Mouse (Mus musculus): ENCODE results near the gene Otud7b.
A peak's percentile ranks its signal among the peaks of the same experiment; 100 is the strongest.

Otud7b gene

GRCm38 (mm10) chr3:96084146-96084755 lies 20.1 kb upstream of the Otud7b start:
- no peak for DNase-seq (ENCODE audit: low spot score)

DNA sequence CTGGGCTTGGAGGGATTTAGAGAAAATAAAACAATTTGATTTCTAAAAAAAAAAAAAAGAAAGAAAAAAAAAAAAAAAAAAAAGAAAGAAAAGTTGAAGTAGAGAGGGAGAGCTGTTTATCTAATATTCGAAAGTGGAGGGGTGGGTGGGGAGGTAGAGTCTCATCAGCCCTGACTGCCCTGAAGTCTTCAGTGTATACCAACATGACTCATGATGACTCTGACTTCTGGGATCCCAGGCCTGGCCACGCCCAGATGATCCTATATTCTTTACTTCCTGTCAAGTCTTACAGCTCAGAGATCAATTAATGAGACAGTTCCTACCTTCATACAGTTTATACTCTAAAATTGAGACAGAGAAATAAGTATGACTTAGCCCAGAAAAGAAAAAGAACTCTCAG lies 17.1 kb upstream of the Otud7b start:
- no peak for DNase-seq (ENCODE audit: low spot score)

DNA sequence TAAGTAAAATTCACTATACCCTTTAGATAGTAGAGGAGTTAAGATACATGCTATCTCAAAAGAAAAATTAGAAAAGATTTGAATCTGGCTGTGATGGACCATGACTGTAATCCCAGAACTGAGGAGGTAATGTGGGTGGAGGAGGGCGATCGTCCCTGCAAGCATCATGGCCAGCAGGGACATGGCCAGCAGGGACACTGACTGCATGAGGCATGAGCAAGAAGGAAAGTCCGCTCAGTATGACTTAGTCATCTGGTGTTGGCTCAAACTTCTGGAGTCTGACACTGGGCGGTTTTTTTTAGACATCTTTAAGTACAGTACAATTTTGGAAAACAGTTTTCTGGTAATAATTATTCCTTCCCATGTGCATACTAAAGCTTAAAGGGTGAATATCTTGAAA lies 16.5 kb upstream of the Otud7b start:
- no peak for DNase-seq (ENCODE audit: low spot score)

GRCm38 (mm10) chr3:96089882-96090489 lies 14.3 kb upstream of the Otud7b start:
- DNase-seq (ENCODE audit: low spot score): no peak

DNA sequence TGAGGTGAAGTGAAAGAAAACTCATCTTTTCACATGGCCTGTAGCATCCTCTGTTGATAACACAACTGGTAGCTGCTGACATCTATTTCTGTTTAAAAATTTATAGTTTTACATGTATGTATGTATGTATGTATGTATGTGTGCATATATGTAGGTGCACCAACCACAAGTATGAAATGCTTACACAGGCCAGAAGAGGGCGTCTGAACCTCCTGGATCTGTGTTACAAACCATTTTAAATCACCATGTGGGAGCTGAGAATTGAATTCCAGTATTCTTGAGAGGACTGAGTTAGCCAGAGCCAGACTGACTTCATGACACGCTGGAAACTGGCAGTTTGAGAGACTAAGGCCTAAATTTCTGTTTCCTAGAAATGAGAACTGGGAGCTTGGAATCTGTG lies 13.2 kb upstream of the Otud7b start:
- no peak for DNase-seq (ENCODE audit: low spot score)

- DNase-seq (ENCODE audit: low spot score): no peak
These were observed 12.4 kb upstream of the Otud7b start for GRCm38 (mm10) chr3:96091966-96092365.

GRCm38 (mm10) chr3:96093509-96093908 lies 10.8 kb upstream of the Otud7b start:
- DNase-seq (ENCODE audit: low spot score): no peak

GRCm38 (mm10) chr3:96094203-96094602 lies 10.1 kb upstream of the Otud7b start:
- no peak for DNase-seq (ENCODE audit: low spot score)

DNA sequence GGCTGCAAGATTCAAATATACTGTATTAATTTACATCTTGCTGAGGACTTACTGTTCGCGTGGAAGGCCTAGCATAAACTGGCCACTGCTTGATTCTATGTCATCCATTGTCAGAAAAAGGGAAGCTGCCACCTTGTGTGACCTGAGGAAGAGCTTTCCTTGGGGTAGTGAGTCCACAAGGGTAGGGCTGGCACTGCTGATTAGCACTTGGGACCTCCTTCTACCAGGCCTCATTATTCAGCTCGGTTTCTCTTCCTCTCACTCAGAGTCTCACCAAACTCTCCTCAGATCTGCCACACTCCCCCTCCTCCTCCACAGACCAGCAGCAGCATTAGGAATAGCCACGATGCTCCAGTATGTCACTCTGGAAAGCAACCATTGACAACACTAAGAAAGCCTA lies 6.2 kb upstream of the Otud7b start:
- DNase-seq (ENCODE audit: low spot score): no peak

DNA sequence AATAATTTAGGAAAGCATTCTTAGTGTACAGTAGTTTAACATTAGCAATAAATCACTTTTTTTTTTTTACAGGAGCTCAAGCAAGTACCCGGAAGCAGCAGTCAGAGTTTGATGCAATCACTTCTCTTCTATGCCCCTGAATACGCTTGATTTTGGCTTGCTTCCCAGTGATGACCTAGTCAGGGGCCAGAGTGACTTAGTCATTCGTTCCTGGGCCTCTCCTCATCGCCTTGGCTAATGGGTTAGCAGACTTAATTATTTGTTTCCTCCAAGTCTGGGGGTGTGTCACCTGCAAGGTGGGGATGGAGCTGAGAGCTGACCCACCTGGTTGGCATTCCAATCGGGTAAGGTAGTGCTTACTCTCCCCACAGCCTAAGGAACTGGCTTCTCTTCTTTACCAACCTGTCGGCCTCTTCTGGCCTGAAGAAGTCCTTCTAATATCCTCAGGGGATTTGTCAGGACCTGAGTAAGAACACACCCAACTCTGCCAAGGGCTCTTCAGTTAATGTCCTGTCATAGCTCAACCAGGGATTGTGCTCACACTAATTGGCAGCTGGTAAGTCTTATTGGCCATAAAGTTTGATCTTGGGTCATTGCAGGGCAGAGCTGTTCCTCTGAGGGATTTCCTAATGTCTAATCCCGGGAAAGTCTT lies 5.6 kb upstream of the Otud7b start:
- no peak for DNase-seq (ENCODE audit: low spot score)

GRCm38 (mm10) chr3:96102100-96102872 lies 2.0 kb upstream of the Otud7b start:
- DNase-seq (ENCODE audit: low spot score): peak; percentile 76

DNA sequence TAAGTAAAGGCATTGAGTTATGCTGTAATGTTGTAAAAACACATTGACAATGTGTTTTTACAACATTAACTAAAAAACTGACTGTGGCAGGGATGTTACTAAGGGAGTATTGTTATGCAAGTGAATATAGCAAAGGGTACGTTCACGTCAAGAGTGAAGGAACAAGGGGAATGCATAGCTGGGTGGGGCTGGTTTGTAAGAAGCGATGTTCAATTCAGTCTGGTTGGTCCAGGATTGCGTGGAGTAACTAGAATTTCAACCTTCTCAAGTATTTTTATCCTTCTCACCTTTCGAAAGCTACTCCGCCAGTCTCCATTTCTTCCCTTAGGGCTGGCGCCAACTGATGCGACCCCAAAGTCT lies 446 bp upstream of the Otud7b start:
- no peak for DNase-seq (ENCODE audit: low spot score)

GRCm38 (mm10) chr3:96105232-96105747 lies 963 bp downstream of the Otud7b start:
- no peak for DNase-seq (ENCODE audit: low spot score)

DNA sequence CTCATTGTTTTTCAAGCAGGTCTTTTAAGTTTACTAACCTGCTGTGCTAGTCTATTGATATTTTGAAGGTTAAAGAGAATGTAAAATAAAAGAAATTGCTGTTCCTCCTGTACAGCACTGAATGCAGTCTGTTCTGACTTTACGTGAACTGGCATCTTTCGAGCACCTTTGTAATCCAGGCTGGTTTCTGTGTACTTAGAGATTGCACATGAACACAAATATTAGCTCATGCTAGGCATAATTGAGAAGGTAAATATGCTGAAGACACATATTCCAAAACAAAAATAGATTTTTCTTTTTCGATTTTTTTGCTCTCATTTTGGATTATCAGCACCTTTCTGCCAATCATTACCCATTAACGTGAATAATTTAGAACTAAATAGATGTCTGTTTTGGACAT lies 1.8 kb downstream of the Otud7b start:
- no peak for DNase-seq (ENCODE audit: low spot score)

- no peak for DNase-seq (ENCODE audit: low spot score)
These were observed 4.0 kb downstream of the Otud7b start for GRCm38 (mm10) chr3:96108315-96108714.

DNA sequence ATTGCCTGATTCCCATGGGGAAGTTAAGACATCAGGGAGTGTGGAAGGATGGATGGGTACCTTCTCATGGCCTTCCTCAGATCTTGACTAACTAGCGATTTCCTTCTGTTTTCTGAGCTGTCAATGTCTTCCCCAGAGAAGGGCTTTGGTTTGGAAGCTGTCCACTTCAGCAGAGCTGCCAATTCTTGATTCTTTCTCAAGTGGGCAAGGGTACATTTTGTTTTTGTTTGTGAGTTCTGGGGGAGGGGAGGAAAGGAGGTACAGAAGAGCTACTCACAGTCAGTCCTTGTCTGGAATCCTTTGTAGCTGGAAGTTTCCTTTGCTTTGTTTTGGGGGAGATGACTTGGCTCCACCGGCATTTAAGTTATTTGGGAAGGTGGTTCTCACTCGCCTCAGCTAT lies 8.9 kb downstream of the Otud7b start:
- DNase-seq (ENCODE audit: low spot score): no peak

- DNase-seq (ENCODE audit: low spot score): no peak
These were observed 13.8 kb downstream of the Otud7b start for GRCm38 (mm10) chr3:96118142-96118541.

- no peak for DNase-seq (ENCODE audit: low spot score)
These were observed 14.4 kb downstream of the Otud7b start for GRCm38 (mm10) chr3:96118702-96119101.

DNA sequence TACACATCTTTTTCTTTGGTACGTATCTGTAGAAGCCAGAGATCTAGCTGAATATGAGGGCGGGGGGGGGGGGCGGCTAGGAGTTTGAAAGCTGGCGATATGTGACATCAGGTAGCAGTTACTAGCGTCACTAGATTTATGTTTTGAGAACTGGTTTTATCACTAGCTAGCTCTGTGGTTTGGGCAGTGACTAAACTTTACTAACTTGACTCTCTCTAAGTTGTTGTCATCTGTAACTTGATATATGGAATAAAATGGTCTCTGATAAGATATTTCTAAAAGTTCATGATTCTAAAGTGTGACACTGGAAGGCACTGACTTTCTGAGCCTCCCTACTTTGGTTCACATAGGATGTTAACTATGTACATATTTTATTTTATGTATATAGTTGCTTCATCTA lies 19.9 kb downstream of the Otud7b start:
- DNase-seq (ENCODE audit: low spot score): no peak

GRCm38 (mm10) chr3:96128128-96128527 lies 23.8 kb downstream of the Otud7b start:
- no peak for DNase-seq (ENCODE audit: low spot score)

DNA sequence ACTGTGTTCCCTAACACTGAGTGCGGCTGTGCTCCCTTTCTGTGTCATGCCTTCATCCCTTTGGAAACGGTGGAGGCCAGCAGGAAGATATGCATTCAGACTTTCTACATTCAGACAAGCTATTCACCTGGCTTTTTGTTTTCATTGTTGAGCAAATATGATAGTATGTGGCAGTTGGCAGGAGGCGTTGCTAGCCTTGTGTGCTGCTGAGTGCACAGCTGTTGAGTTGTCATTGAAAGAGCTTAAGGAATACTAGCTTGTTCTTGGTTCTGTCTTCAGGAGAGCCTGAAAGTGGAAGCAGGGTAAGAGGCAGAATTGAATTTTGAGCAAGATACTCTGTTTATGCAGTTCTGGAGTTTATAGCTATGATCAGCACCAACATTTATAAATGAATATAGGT lies 28.2 kb downstream of the Otud7b start:
- no peak for DNase-seq (ENCODE audit: low spot score)

- DNase-seq (ENCODE audit: low spot score): no peak
These were observed 29.1 kb downstream of the Otud7b start for GRCm38 (mm10) chr3:96133327-96133905.
